Mouse (Mus musculus) stomach, postnatal 0 days (tissue): ENCODE measurements around the gene Ddx31. TPM values are rescaled to one million over a fixed set of nuclear protein-coding genes. Genes with fewer than 3 reads are reported as not detected.

Source experiments
- ATAC-seq: fragments of 200-750 bp; cut with Nextera tagmentation; 2 replicates; pipeline ENCODE4 v1.8.0; 2017; ENCODE audit not compliant: low FRiP score, low TSS enrichment
- DNase-seq: peaks from one replicate; pipeline ENCODE4 v3.0.0-alpha.2; 2016; ENCODE audit warnings: low spot score
- H3K27ac ChIP-seq: fragments of 300-500 bp; sonication (generic); replicated peaks from 2 replicates; pipeline ENCODE4 v1.5.1; 2014; ENCODE audit warnings: mild to moderate bottlenecking, control low read depth
- H3K27me3 ChIP-seq: fragments of 300-500 bp; sonication (generic); 2 replicates; pipeline ENCODE4 v1.6.1; 2014; ENCODE audit warnings: low read length; ENCODE audit not compliant: control insufficient read depth, insufficient read depth
- H3K36me3 ChIP-seq: fragments of 300-500 bp; sonication (generic); 2 replicates; pipeline ENCODE4 v1.6.1; 2014; ENCODE audit warnings: low read length, mixed read lengths; ENCODE audit not compliant: control insufficient read depth, insufficient read depth
- H3K4me1 ChIP-seq: fragments of 300-500 bp; sonication (generic); replicated peaks from 2 replicates; pipeline ENCODE4 v1.6.1; 2014; ENCODE audit warnings: antibody characterized with exemption; ENCODE audit not compliant: control insufficient read depth, insufficient read depth
- H3K4me2 ChIP-seq: fragments of 300-500 bp; sonication (generic); replicated peaks from 2 replicates; pipeline ENCODE4 v1.6.1; 2014; ENCODE audit warnings: low read depth, mild to moderate bottlenecking, control low read depth, moderate library complexity
- H3K4me3 ChIP-seq: fragments of 300-500 bp; sonication (generic); 2 replicates; pipeline ENCODE4 v1.5.1; 2014; ENCODE audit warnings: low read depth, low read length, control low read depth
- H3K9ac ChIP-seq: fragments of 300-500 bp; sonication (generic); 2 replicates; pipeline ENCODE4 v1.6.1; 2014; ENCODE audit warnings: mild to moderate bottlenecking, low read length, control low read depth, mixed read lengths
- H3K9me3 ChIP-seq: fragments of 300-500 bp; sonication (generic); 2 replicates; pipeline ENCODE4 v1.6.1; 2016; ENCODE audit warnings: low read length; ENCODE audit not compliant: control insufficient read depth
- CTCF ChIP-seq: IDR thresholded peaks from 2 replicates; pipeline ENCODE4 v1.5.1; 2016; ENCODE audit warnings: antibody characterized with exemption, low read depth, mild to moderate bottlenecking, moderate library complexity
- EP300 ChIP-seq: optimal IDR thresholded peaks from 2 replicates; pipeline ENCODE3; 2016; ENCODE audit warnings: antibody characterized with exemption
- WGBS: fragments of 180-500 bp; shearing (Covaris S2); extraction: QIAGEN DNeasy Blood & Tissue Kit; methylation state at CpG from one replicate; pipeline ENCODE4 v1.1.7; 2014; 5-methylcytosine and 5-hydroxymethylcytosine counted together
- polyA plus RNA-seq: library from polyadenylated mRNA; unstranded; fragments of >200 nt; fragmentation: Nextera tagmentation; extraction: Ambion mirVana; gene quantifications from 2 replicates; pipeline ENCODE4 v1.2.1, GENCODE M21; 2015

The Ddx31 gene
- polyA plus RNA-seq, 1 experiment from 2014 or later, result 5.1 TPM

DNA sequence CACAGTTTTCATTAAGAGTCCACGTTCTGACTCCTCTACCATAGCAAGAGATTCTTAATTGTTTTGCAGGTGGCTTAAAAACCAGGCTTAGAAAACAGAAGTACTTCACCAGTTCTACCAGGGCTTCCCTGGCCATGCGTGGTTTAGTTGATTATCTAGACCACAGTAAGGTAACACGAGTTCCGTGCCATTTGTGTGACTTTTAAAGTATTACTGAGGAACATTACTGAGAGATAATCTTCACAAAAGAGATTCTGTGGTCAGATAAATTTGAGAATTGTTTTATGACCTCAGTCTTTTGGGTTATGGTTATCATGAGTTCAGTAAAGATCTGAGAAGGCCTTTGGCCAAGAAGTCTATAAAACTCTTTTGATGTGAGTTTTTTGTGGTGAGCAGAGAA lies 19.1 kb downstream of the Ddx31 start:
- ATAC-seq, result no peak
- no peaks in the 10 kb centered on the region for H3K4me1 ChIP-seq
- no peak overlapping the region for H3K27ac ChIP-seq
- TF ChIP-seq CTCF, result no peak
- TF ChIP-seq EP300, result no peak
- WGBS, result 91% methylated on average over 4 of the region's 4 CpGs
- no peak overlapping the region for H3K9ac ChIP-seq
- no peak for DNase-seq
- H3K4me2 ChIP-seq, result no peak overlapping the region
- H3K36me3 ChIP-seq, result peaks cover 11% of the 10 kb centered on the region; the same call in 1 of the 2 replicates
- H3K4me3 ChIP-seq, result no peak overlapping the region
- no peaks in the 10 kb centered on the region for H3K27me3 ChIP-seq
- H3K9me3 ChIP-seq, result no peaks in the 10 kb centered on the region

DNA sequence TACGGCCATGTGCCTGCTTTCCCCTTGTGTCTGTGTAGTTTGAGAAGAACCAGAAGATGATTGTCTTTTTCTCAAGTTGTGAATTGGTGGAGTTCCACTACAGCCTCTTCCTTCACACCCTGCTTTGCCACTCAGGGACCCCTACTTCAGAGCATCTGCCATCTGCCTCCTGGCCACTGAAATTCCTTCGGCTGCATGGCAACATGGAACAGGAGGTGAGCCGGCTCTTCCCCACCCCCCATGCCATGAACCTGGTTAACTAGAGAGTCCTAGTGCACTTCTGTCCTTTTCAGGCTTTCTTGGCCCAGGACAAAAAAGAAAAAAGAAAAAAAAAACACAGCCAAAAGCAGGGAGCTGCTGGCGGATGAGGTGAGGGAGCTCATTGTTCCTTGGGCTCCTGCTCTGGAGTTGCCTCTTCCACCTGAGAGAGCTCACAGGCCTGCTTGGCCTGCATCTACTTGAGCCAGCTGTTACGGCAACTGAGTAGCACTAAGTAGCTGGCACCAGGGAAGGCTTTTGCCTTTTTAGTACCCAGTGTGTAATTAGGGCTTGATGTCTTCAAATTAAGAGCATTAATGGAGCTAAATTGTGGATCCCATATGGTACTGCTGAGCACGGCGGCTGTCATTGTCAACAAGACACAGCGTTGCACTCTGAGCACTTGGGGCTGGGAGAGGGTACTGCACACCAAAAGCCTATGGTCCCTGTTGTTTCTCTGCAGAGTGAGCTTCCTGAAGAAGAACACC lies 20.6 kb downstream of the Ddx31 start:
- no peaks in the 10 kb centered on the region for H3K9me3 ChIP-seq
- 95% methylated on average over 8 of the region's 8 CpGs for WGBS
- H3K4me1 ChIP-seq, result no peaks in the 10 kb centered on the region
- ATAC-seq, result no peak
- no peak overlapping the region for H3K4me2 ChIP-seq
- TF ChIP-seq EP300 (no peak), CTCF (no peak)
- no peak overlapping the region for H3K27ac ChIP-seq
- H3K36me3 ChIP-seq, result peaks cover 14% of the 10 kb centered on the region
- no peak overlapping the region for H3K4me3 ChIP-seq
- no peak overlapping the region for H3K9ac ChIP-seq
- no peaks in the 10 kb centered on the region for H3K27me3 ChIP-seq
- DNase-seq, result no peak

DNA sequence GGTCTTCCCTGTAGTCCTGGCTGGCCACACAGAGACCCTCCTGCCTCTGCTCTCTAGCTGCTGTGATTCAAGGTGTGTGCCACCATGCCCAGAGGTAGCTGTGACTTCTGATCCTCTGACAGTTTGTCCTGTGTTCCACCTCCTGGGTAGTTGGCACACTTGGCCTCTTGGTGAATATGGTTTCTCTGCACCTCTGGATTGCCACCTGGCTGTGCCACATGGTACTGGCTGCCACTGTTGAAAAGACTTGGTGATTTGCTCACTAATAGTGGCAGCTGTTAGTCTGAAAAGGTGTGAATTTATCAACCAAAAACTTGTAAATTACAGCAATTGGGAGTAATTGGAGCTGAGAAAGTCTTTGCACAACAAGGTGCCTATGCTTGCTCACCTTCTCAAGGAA lies 23.7 kb downstream of the Ddx31 start:
- DNase-seq (no peak), ATAC-seq (no peak)
- Histone ChIP-seq H3K4me1 (no peaks in the 10 kb centered on the region), H3K9ac (no peak overlapping the region), H3K27me3 (no peaks in the 10 kb centered on the region), H3K9me3 (no peaks in the 10 kb centered on the region), H3K36me3 (peaks cover 8% of the 10 kb centered on the region), H3K27ac (no peak overlapping the region), H3K4me3 (no peak overlapping the region), H3K4me2 (no peak overlapping the region)
- TF ChIP-seq EP300 (no peak), CTCF (peak; percentile 50)

DNA sequence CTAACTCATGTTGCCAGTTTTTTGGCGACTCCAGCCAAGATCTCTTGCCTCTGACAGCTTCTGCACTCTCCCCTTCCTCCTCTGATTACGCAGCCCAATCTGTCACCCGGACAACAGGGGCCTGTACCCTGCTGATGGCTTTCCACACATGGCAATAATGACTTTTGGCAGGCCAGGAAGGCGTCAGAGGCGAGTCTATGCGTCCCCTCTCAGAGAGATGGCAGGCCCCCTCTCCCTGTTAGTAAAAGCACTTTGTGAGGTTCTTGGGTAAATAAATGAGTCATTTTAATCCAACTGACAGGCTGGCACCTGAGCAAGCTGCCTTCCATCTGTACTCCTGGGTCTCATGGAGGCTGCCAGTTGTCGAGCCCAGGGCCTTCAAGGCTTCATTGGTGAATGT lies 27.3 kb downstream of the Ddx31 start:
- Histone ChIP-seq H3K9ac (no peak overlapping the region), H3K4me2 (no peak overlapping the region), H3K9me3 (no peaks in the 10 kb centered on the region), H3K4me3 (no peak overlapping the region), H3K36me3 (peaks cover 4% of the 10 kb centered on the region; the same call in 1 of the 2 replicates), H3K27ac (no peak overlapping the region), H3K27me3 (no peaks in the 10 kb centered on the region), H3K4me1 (no peaks in the 10 kb centered on the region)
- DNase-seq, result no peak
- no peak for TF ChIP-seq CTCF
- TF ChIP-seq EP300, result no peak
- WGBS, result 51% methylated on average over 7 of the region's 7 CpGs
- ATAC-seq, result peak; percentile 59; the same call in 1 of the 2 replicates

DNA sequence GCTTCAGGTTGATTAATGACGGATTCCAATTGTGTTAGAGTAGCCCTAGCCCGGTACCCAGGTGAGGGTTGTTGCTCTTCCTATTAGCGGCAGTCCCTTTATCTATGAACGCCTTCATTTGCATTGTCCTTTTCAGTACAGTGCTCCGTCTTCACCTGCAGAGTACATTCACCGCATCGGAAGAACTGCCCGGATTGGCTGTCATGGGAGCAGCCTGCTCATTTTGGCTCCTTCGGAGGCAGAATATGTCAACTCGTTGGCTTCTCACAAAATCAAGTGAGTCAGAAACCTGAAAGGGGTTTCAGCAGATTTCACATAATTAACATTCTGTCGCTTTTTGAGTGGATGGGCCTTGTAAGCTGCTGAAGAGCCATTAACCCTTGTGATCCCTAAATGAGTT lies 35.3 kb downstream of the Ddx31 start:
- ATAC-seq, result no peak
- Histone ChIP-seq H3K9ac (no peak overlapping the region), H3K27ac (no peak overlapping the region), H3K9me3 (no peaks in the 10 kb centered on the region), H3K4me1 (no peaks in the 10 kb centered on the region), H3K27me3 (no peaks in the 10 kb centered on the region), H3K4me3 (no peak overlapping the region), H3K4me2 (no peak overlapping the region), H3K36me3 (peaks cover 8% of the 10 kb centered on the region; the same call in 1 of the 2 replicates)
- DNase-seq, result no peak
- 85% methylated on average over 11 of the region's 11 CpGs for WGBS
- TF ChIP-seq EP300, result no peak
- no peak for TF ChIP-seq CTCF

DNA sequence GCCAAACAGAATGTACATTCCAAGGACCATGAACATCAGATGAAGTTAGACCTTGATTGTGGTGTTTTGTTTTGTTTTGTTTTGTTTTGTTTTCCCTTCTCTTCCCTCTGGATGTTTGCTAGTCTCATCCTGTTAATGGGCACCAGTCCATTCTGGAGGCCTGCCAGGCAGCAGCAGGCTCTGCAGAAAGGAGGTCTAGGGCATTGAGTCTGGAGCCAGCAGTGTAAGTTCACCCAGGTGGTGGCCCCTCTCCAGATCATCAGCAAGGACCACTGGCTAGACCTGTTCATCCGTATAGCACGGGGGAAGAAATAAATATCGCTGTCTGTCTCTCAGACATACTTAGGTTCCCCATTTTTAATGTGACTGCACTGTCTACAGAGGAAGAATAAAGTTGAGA lies 41.1 kb downstream of the Ddx31 start:
- ATAC-seq (no peak), DNase-seq (no peak)
- Histone ChIP-seq H3K9me3 (no peaks in the 10 kb centered on the region), H3K4me2 (no peak overlapping the region), H3K36me3 (peaks cover 10% of the 10 kb centered on the region; the same call in 1 of the 2 replicates), H3K27me3 (no peaks in the 10 kb centered on the region), H3K4me1 (no peaks in the 10 kb centered on the region; the same call in 1 of the 2 replicates), H3K4me3 (no peak overlapping the region), H3K9ac (no peak overlapping the region), H3K27ac (no peak overlapping the region)
- WGBS, result 89% methylated on average over 3 of the region's 3 CpGs
- TF ChIP-seq EP300 (no peak), CTCF (no peak)
